Mouse (Mus musculus): ENCODE results near the gene Map2k3.

The Map2k3 gene

GRCm38 (mm10) chr11:60930724-60931281, 1.0 kb upstream of the Map2k3 start:
- DNase-seq: peak; percentile 66 to 78

- no peak for DNase-seq
Measured at GRCm38 (mm10) chr11:60931282-60931868, 458 bp upstream of the Map2k3 start.

- no peak for DNase-seq
Measured at GRCm38 (mm10) chr11:60932503-60933020, 729 bp downstream of the Map2k3 start.

GRCm38 (mm10) chr11:60933178-60933930, 1.5 kb downstream of the Map2k3 start:
- DNase-seq: peak; percentile 85 to 91

- DNase-seq: no peak
Measured at GRCm38 (mm10) chr11:60934795-60935194, 3.0 kb downstream of the Map2k3 start.

GRCm38 (mm10) chr11:60935326-60935974, 3.6 kb downstream of the Map2k3 start:
- peak; percentile 82 to 85 for DNase-seq

GRCm38 (mm10) chr11:60935975-60936373, 4.1 kb downstream of the Map2k3 start:
- DNase-seq: no peak

- DNase-seq: no peak
Measured at GRCm38 (mm10) chr11:60937611-60938010, 5.8 kb downstream of the Map2k3 start.

GRCm38 (mm10) chr11:60939487-60939886, 7.7 kb downstream of the Map2k3 start:
- DNase-seq: peak; percentile 38 to 70

GRCm38 (mm10) chr11:60940501-60940900, 8.7 kb downstream of the Map2k3 start:
- DNase-seq: no peak

GRCm38 (mm10) chr11:60941370-60941769, 9.5 kb downstream of the Map2k3 start:
- DNase-seq: peak; percentile 56 to 76

GRCm38 (mm10) chr11:60942263-60943015, 10.6 kb downstream of the Map2k3 start:
- DNase-seq: no peak

GRCm38 (mm10) chr11:60945003-60945402, 13.2 kb downstream of the Map2k3 start:
- no peak for DNase-seq

GRCm38 (mm10) chr11:60951896-60952295, 20.1 kb downstream of the Map2k3 start:
- DNase-seq: no peak

GRCm38 (mm10) chr11:60952362-60952761, 20.5 kb downstream of the Map2k3 start:
- no peak for DNase-seq

- no peak for DNase-seq
Measured at GRCm38 (mm10) chr11:60952986-60953385, 21.2 kb downstream of the Map2k3 start.

GRCm38 (mm10) chr11:60953803-60954202, 22.0 kb downstream of the Map2k3 start:
- DNase-seq: peak; percentile 86 to 92

- DNase-seq: no peak
Measured at GRCm38 (mm10) chr11:60954255-60955104, 22.6 kb downstream of the Map2k3 start.

- no peak for DNase-seq
Measured at GRCm38 (mm10) chr11:60955621-60956383, 24.0 kb downstream of the Map2k3 start.

GRCm38 (mm10) chr11:60958948-60959347, 27.1 kb downstream of the Map2k3 start:
- no peak for DNase-seq

- no peak for DNase-seq
Measured at GRCm38 (mm10) chr11:60961176-60961575, 29.3 kb downstream of the Map2k3 start.
